Mouse (Mus musculus) neural tube, embryonic 15.5 days (tissue): Measurements from ENCODE around the gene Zfp870. TPM values are rescaled to one million over a fixed set of nuclear protein-coding genes. Genes with fewer than 3 reads are reported as not detected.
"Not testable (repeated sequence)": the region's sequence is repeated elsewhere in the genome, so short reads cannot be mapped to it uniquely, and the experiment has no call there.

Source experiments
- ATAC-seq: fragments of 200-750 bp; cut with Nextera tagmentation; 2 replicates; pipeline ENCODE4 v1.8.0; 2017; ENCODE audit warnings: mild to moderate bottlenecking, moderate TSS enrichment, moderate library complexity; ENCODE audit not compliant: low FRiP score
- H3K27ac ChIP-seq: fragments of 300-500 bp; sonication (generic); replicated peaks from 2 replicates; pipeline ENCODE4 v1.5.1; 2015; ENCODE audit warnings: mild to moderate bottlenecking, inconsistent platforms
- H3K27me3 ChIP-seq: fragments of 300-500 bp; sonication (generic); replicated peaks from 2 replicates; pipeline ENCODE4 v1.6.1; 2015; ENCODE audit warnings: inconsistent platforms
- H3K36me3 ChIP-seq: fragments of 300-500 bp; sonication (generic); 2 replicates; pipeline ENCODE4 v1.6.1; 2015; ENCODE audit warnings: inconsistent platforms
- H3K4me1 ChIP-seq: fragments of 300-500 bp; sonication (generic); 2 replicates; pipeline ENCODE4 v1.6.1; 2015; ENCODE audit warnings: inconsistent platforms
- H3K4me2 ChIP-seq: fragments of 300-500 bp; sonication (generic); 2 replicates; pipeline ENCODE4 v1.6.1; 2015; ENCODE audit warnings: inconsistent platforms, mild to moderate bottlenecking, moderate library complexity
- H3K4me3 ChIP-seq: fragments of 300-500 bp; sonication (generic); replicated peaks from 2 replicates; pipeline ENCODE4 v1.5.1; 2015; ENCODE audit warnings: mild to moderate bottlenecking, inconsistent platforms
- H3K9ac ChIP-seq: fragments of 300-500 bp; sonication (generic); replicated peaks from 2 replicates; pipeline ENCODE4 v1.6.1; 2015; ENCODE audit warnings: mild to moderate bottlenecking, inconsistent platforms
- H3K9me3 ChIP-seq: fragments of 300-500 bp; sonication (generic); replicated peaks from 2 replicates; pipeline ENCODE4 v1.6.1; 2016; ENCODE audit warnings: inconsistent platforms
- WGBS: fragments of 180-500 bp; shearing (Covaris S2); methylation state at CpG from one replicate; pipeline ENCODE4 v1.1.7; 2015; ENCODE audit warnings: mixed read lengths; 5-methylcytosine and 5-hydroxymethylcytosine counted together
- polyA plus RNA-seq: library from polyadenylated mRNA; unstranded; fragments of >200 nt; fragmentation: Nextera tagmentation; extraction: Ambion mirVana; gene quantifications from 2 replicates; pipeline ENCODE4 v1.2.1, GENCODE M21; 2015

Zfp870 gene
- polyA plus RNA-seq, 1 experiment from 2014 or later = 7.7 TPM

GRCm38 (mm10) chr17:32867266-32867665 lies 24.2 kb downstream of the Zfp870 start:
- not testable (repeated sequence) for ATAC-seq, H3K36me3 ChIP-seq, H3K27ac ChIP-seq, H3K4me1 ChIP-seq, H3K4me3 ChIP-seq, H3K9me3 ChIP-seq, H3K9ac ChIP-seq, H3K27me3 ChIP-seq, H3K4me2 ChIP-seq
- WGBS = 55% methylated on average over 5 of the region's 7 CpGs

- not testable (repeated sequence) for H3K36me3 ChIP-seq, H3K4me3 ChIP-seq, H3K9ac ChIP-seq, H3K4me2 ChIP-seq, H3K27me3 ChIP-seq, H3K27ac ChIP-seq, H3K4me1 ChIP-seq, ATAC-seq, H3K9me3 ChIP-seq
- WGBS = 65% methylated on average over 4 of the region's 6 CpGs
Observed at GRCm38 (mm10) chr17:32856713-32857112, 34.7 kb downstream of the Zfp870 start.

GRCm38 (mm10) chr17:32851581-32851980 lies 39.9 kb downstream of the Zfp870 start:
- no peak overlapping the region for H3K27ac ChIP-seq
- H3K27me3 ChIP-seq = no peaks in the 10 kb centered on the region
- no peak overlapping the region for H3K4me3 ChIP-seq
- no peaks in the 10 kb centered on the region for H3K36me3 ChIP-seq
- H3K4me2 ChIP-seq = no peak overlapping the region
- WGBS = 40% methylated on average over 7 of the region's 7 CpGs
- no peaks in the 10 kb centered on the region for H3K4me1 ChIP-seq
- no peaks in the 10 kb centered on the region for H3K9me3 ChIP-seq
- no peak overlapping the region for H3K9ac ChIP-seq
- no peak for ATAC-seq

- Histone ChIP-seq H3K36me3 (no peaks in the 10 kb centered on the region), H3K9ac (no peak overlapping the region), H3K9me3 (no peaks in the 10 kb centered on the region), H3K4me2 (no peak overlapping the region), H3K27ac (no peak overlapping the region), H3K4me1 (0 out of 2 replicates have a peak, but pooled peaks cover 3% of the 10 kb centered on the region), H3K4me3 (no peak overlapping the region), H3K27me3 (no peaks in the 10 kb centered on the region)
- whole genome bisulfite sequencing = 24% methylated on average over 2 of the region's 2 CpGs
- ATAC-seq = no peak
Observed at GRCm38 (mm10) chr17:32841388-32841787, 50.1 kb downstream of the Zfp870 start.

- H3K4me2 ChIP-seq = 0 out of 2 replicates have a peak overlapping the region, but pooled peaks have one; percentile 9
- no peak overlapping the region for H3K9ac ChIP-seq
- no peaks in the 10 kb centered on the region for H3K9me3 ChIP-seq
- no peaks in the 10 kb centered on the region for H3K36me3 ChIP-seq
- no peak overlapping the region for H3K27ac ChIP-seq
- no peak overlapping the region for H3K4me3 ChIP-seq
- no peaks in the 10 kb centered on the region for H3K27me3 ChIP-seq
- 0 out of 2 replicates have a peak, but pooled peaks cover 3% of the 10 kb centered on the region for H3K4me1 ChIP-seq
- no peak for ATAC-seq
- 37% methylated on average over 15 of the region's 15 CpGs for WGBS
Observed at GRCm38 (mm10) chr17:32839083-32839802, 52.2 kb downstream of the Zfp870 start.

GRCm38 (mm10) chr17:32830418-32830782 lies 61.0 kb downstream of the Zfp870 start:
- Histone ChIP-seq H3K9ac (no peak overlapping the region), H3K4me2 (peak overlapping the region; percentile 69), H3K36me3 (peaks cover 17% of the 10 kb centered on the region), H3K4me3 (peak overlapping the region; percentile 84), H3K27me3 (no peaks in the 10 kb centered on the region), H3K9me3 (no peaks in the 10 kb centered on the region), H3K4me1 (peaks cover 14% of the 10 kb centered on the region), H3K27ac (peak overlapping the region; percentile 86)
- WGBS = 27% methylated on average over 3 of the region's 3 CpGs
- no peak; the same call in 1 of the 2 replicates for ATAC-seq

- ATAC-seq = peak; percentile 99
- H3K9ac ChIP-seq = peak within 1 kb of the TSS; percentile 96
- H3K36me3 ChIP-seq = peaks cover 23% of the 10 kb centered on the region
- H3K9me3 ChIP-seq = no peaks in the 10 kb centered on the region
- H3K27ac ChIP-seq = peak within 1 kb of the TSS; percentile 86
- H3K27me3 ChIP-seq = no peaks in the 10 kb centered on the region
- peak within 1 kb of the TSS; percentile 69 for H3K4me2 ChIP-seq
- peaks cover 14% of the 10 kb centered on the region for H3K4me1 ChIP-seq
- peak within 1 kb of the TSS; percentile 84 for H3K4me3 ChIP-seq
- 1% methylated on average over 35 of the region's 35 CpGs for whole genome bisulfite sequencing
Observed at GRCm38 (mm10) chr17:32829540-32830417, 61.7 kb downstream of the Zfp870 start, which contains the start of gene Zfp799. Gene Zfp799, minus strand, starts transcription at chr17:32830261.

Other genes starting within 250 kb of the Zfp870 start
- 0.10 and 1.3 TPM in 2 replicates for gene Cyp4f40, start 232.7 kb downstream of the Zfp870 start, polyA plus RNA-seq
- gene Cyp4f15, start 206.0 kb downstream of the Zfp870 start, polyA plus RNA-seq = 1.4 and 1.5 TPM in 2 replicates
- 35.2 and 37.6 TPM in 2 replicates for gene Zfp871, start 103.4 kb downstream of the Zfp870 start, polyA plus RNA-seq
- gene Zfp811, start 81.7 kb downstream of the Zfp870 start, polyA plus RNA-seq = 42.8 and 49.6 TPM in 2 replicates
- gene Zfp799, start 61.4 kb downstream of the Zfp870 start, polyA plus RNA-seq = 16.4 and 18.0 TPM in 2 replicates
- gene Cyp4f14, start 25.7 kb upstream of the Zfp870 start, polyA plus RNA-seq = 0.09 TPM in 1 of 2 replicates, not detected in the other
- 8.0 and 8.1 TPM in 2 replicates for gene Cyp4f13, start 55.8 kb upstream of the Zfp870 start, polyA plus RNA-seq
- 8.5 and 9.0 TPM in 2 replicates for gene Zfp472, start 74.2 kb upstream of the Zfp870 start, polyA plus RNA-seq
- gene Zfp952, start 101.5 kb upstream of the Zfp870 start, polyA plus RNA-seq = 17.9 and 21.5 TPM in 2 replicates
- gene Zfp763, start 141.8 kb upstream of the Zfp870 start, polyA plus RNA-seq = 23.7 and 24.7 TPM in 2 replicates
- not detected in 2 replicates for gene 4921501E09Rik, start 176.4 kb upstream of the Zfp870 start, polyA plus RNA-seq
- 19.6 and 19.8 TPM in 2 replicates for gene Zfp563, start 197.7 kb upstream of the Zfp870 start, polyA plus RNA-seq
- gene Morc2b, start 248.0 kb upstream of the Zfp870 start, polyA plus RNA-seq = 0.74 and 1.2 TPM in 2 replicates